Mouse (Mus musculus) large intestine, adult 2 months (tissue): ENCODE results near the gene Alpk3. TPM values are rescaled to one million over a fixed set of nuclear protein-coding genes. Genes with fewer than 3 reads are reported as not detected.

Experiments used
- DNase-seq: peaks from one replicate; pipeline ENCODE4 v3.0.0-alpha.2; 2012; ENCODE audit warnings: low read depth, low spot score
- WGBS: fragments of 180-500 bp; shearing (Covaris S2); methylation state at CpG from one replicate; pipeline ENCODE4 v1.1.7; 2018; 5-methylcytosine and 5-hydroxymethylcytosine counted together
- polyA plus RNA-seq: library from polyadenylated mRNA; depleted of rRNA; stranded (reverse); fragments of >200 nt; gene quantifications from 2 replicates; pipeline ENCODE4 v1.2.3, GENCODE M21; 2012

The Alpk3 gene
- polyA plus RNA-seq, 1 experiment = 0.01 TPM

DNA sequence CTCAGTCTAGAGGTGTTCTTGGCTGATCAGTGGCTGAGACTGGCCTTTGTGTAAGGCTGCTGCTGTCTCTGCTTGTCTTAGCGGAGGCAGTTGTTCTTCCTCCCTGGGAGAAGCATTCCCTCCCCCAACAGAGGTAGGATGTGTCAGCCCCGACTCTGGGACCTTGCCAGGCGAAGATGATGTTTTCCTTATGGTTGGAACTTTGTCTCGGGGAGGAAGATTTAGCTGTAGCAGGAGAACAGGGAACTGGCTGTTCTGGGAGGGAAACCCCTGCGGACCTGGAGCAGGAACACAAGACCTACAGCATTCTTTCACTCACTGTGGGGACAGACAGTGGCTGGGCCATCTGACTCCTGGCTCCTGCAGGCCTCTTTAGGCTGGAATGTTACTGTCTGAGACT, 15.1 kb downstream of the Alpk3 start:
- WGBS = 33% methylated on average over 5 of the region's 5 CpGs
- no peak for DNase-seq

DNA sequence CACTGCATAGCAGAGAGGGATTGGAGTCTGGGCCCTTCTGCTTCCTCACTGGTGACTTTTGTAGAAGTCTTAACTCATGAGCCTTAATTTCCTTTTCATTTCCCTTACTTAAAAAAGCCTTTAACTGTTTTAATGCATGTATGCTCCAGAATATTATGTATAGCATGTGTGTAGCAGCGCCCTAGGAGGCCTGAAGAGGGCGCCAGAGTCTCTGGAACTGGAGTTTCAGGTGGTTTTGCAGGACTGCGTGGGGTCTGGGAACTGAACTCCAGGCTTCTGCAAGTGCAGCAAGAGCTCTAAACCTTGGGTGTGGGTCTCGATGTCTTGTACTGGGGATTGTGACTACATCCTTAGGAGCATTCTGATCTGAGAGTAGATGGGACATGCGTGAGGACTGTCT, 15.9 kb downstream of the Alpk3 start:
- WGBS = 93% methylated on average over 5 of the region's 5 CpGs

DNA sequence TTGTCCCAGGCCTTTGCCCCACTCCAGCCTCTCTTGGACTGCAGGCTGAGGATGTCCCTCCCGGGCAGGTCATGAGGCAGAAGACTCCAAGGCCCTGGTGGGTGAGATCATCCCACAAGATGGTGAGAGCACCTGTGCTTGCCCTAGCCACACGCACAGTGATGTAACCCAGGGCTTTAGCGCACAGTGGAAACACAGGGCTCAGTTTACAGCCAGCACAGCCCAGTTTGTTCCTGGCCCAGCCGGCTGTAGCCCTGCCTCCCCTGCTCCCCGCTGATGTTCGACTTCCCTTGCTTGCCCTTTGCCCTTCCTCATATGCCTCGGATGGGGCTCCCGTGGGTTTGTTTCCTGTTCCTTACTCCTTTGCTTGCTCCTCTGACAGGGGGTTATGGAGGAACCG, 17.1 kb downstream of the Alpk3 start:
- no peak for DNase-seq

More for the DNA sequence above, 15.9 kb downstream of the Alpk3 start:
- no peak for DNase-seq

DNA sequence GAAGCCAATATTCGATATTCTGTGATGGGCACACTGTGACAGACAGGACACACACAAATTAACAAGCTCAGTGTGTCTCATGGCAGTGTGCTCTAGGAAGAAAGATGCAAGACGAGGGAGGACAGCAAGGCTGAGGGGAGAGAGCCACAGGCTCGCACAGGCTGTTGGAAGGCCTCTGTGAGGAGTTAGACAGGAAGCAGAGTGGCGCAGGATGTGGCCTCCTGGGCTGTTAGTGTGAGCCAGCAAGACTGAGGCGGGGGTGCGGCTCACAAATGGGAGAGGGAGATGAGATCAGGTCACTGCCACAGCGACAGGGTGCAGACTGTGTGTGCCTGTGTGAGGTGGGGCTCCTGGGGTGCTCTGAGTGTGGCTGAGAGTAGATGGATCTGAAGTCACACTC, 17.9 kb downstream of the Alpk3 start:
- DNase-seq = no peak
- 43% methylated on average over 7 of the region's 7 CpGs for WGBS

More for the DNA sequence above, 17.1 kb downstream of the Alpk3 start:
- 15% methylated on average over 9 of the region's 9 CpGs for WGBS

DNA sequence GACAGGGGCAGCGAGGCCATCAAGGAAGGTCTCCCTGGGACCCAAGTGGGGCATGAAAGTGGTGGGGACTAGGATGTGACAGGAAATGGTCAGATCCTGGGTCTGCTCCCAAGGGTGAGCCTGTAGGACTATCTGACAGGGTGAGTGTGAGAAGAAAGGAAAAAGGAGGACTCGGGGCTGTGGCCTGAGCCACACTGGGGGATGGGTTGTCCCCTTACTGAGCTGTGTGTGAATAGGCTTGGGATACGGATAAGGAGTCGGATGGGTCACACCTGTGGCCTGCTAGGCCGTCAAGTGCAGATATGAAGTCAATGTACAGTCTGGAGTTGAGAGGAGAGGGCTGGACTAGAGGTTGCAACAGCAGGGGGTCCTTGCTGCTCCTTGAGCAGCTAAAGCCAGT, 18.3 kb downstream of the Alpk3 start:
- WGBS = 92% methylated on average over 5 of the region's 5 CpGs
- DNase-seq = no peak

DNA sequence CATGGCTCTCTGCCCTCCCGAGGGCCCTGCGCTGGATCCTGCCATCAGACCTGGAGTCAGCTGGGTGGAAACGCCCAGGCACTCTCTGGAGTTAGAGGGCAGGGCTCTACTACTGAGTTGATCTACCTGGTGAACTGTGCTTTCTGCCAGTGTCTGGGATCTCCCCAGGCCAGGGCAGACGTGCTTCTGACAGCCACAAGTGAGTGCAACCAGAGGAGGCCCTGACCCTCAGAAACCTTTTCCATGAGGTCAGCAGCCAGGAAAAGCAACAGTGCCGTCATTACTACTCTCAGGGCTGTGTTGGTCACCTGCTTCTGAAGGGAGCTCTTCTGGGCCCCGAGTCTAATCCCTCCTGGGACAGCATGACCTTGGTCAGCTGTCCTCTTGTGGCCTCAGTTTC, 19.6 kb downstream of the Alpk3 start:
- DNase-seq = no peak
- 53% methylated on average over 6 of the region's 6 CpGs for WGBS

DNA sequence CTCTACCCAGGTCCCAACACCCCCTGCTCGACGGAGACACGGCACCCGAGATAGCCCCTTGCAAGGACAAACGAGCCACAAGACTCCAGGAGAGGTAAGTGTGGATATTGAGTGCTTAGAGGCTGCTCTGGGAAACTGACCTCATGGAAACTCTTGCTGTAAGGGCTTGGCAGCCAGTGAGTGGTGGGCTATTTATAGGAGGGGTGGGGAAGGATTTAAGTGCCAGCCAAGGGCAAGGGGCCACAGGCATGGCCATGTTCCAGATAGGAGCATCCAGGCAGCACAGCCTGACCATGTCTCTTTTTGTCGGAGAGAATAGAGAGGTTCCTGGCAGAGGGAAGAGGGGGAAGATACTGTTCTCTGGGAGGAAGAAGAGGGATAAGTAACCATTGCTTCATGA, 21.3 kb downstream of the Alpk3 start:
- 75% methylated on average over 6 of the region's 6 CpGs for WGBS
- DNase-seq = no peak

DNA sequence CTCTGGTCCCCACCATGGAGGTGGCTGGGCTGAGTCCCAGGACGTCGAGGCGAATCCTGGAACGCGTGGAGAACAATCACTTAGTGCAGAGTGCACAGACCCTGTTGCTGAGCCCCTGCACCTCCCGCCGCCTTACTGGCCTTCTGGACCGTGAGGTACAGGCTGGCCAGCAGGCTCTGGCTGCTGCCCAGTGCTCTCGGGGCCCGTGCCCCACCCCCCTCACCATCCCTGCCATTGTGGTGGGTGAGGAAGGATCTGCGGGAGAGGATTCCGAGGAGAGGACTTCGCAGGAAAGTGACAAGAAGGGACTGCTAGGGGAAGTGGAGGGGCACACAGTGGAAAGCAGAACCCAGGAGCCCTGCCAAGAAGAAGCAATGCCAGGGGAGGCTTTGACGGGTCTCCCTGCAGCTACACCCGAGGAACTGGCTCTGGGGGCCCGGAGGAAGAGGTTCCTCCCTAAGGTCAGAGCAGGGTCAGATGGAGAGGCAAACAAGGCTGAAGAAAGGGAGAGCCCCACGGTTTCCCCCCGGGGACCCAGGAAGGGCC, 36.1 kb downstream of the Alpk3 start:
- WGBS = 60% methylated on average over 18 of the region's 18 CpGs
- DNase-seq = no peak

DNA sequence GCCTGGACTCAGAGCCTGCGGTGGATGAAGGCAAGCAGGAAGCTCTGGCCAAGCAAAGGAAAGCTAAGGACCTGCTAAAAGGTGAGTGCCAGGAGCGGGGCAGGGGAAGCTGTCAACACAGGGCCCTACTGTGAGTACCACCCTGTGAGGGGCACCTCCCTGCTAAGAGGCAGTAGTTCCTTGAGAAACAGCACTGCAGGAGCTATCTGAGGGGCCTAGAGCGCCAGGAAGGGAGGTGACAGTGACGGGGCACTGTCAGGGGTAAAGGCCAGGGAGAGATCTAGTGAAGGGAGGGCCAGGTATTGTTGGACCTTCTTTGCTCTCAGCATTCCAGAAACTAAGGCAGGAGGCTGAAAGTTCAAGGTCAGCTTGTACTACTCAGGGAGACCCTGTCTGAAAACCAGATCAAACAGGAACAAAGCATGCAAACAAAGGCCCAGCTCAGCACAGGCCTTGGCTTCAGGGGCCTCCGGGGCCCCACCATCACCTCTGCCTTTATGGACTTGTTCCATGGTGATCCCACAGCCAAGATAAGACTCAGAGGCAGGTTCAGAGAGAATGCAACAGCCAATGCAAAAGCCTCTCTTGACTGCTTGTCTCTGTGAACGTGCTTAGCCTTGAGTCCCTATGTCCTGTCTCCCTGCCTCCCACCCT, 36.8 kb downstream of the Alpk3 start:
- no peak for DNase-seq
- WGBS = 67% methylated on average over 6 of the region's 6 CpGs

DNA sequence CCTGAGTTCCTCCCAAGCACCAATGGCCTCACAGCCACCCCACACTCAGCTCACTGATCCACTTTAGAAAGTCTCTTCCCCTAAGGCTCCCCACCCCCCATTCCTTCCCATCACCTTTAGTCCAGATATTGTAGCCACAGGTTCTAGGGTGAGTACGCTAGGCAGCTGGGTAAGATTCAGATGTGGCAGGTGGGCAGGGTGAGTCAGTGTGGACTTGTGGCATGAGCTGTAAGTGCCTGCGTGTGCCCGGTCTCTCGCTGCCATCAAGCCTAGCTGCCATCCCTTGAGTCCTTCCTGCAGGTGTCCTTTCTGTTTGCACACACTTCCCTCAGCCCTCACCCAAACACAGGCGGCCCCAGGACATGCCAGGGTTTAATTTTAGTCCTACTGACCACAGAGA, 42.9 kb downstream of the Alpk3 start:
- DNase-seq = no peak
- WGBS = 55% methylated on average over 5 of the region's 5 CpGs

DNA sequence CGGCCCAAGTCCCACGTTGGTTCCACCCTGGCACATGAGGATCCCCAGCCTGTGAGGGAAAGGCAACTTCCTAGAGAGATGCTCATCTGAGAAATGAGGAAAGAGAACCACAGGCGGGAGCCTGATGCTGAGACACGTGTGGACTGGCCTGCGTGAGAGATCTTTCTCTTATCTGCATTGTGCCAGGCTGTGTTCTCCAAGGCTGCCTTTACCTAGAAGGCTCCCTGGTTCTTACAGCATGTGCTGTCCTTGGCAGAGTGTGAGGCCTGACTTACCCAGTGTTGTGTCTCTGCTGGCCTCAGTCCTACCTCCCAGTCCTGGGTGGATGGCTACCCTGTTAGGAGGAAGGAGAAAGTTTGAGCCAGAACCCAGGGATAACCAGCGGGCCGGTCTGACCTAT, 45.5 kb downstream of the Alpk3 start:
- DNase-seq = no peak
- 93% methylated on average over 7 of the region's 7 CpGs for WGBS

DNA sequence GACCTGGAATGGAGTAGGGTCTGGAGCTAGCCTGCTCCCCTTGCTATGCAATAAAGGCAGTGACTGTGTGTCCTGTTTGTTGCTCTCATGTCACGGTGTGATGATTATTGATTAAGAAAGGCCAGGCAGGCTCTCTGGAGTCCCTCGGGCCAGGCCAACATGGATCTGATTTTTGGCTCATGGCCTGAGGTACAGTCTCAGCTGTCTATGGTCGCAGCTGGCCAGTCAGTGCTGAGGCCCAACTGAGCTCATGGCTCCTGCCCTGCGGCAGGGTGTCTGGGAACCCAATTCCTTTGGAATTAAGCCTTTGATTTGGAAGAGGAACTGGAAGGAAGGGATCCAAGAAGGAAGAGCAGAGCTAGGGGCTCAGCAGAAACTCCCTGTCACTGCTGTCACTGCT, 48.1 kb downstream of the Alpk3 start:
- DNase-seq = no peak
- WGBS = 60% methylated on average over 4 of the region's 4 CpGs

DNA sequence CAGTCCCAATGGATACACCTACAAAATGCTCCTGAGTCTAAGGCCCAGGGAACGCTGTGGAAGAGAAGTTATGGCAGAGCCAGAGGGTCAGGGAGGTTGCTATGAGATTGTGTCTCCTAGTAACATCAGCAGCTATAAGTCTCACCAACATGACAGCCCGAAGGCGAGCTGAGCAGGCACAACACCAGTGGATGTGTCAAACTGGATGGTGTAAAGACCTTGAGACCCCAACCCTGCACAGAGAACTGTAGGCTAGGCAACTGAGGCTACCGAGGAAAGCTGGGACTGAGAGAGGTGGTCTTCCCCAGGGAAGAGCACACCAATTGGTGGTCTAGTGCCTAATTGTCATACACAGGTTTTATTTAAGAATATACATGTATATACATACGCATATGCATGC, 50.8 kb downstream of the Alpk3 start:
- DNase-seq = no peak
- WGBS = 86% methylated on average over 5 of the region's 5 CpGs

DNA sequence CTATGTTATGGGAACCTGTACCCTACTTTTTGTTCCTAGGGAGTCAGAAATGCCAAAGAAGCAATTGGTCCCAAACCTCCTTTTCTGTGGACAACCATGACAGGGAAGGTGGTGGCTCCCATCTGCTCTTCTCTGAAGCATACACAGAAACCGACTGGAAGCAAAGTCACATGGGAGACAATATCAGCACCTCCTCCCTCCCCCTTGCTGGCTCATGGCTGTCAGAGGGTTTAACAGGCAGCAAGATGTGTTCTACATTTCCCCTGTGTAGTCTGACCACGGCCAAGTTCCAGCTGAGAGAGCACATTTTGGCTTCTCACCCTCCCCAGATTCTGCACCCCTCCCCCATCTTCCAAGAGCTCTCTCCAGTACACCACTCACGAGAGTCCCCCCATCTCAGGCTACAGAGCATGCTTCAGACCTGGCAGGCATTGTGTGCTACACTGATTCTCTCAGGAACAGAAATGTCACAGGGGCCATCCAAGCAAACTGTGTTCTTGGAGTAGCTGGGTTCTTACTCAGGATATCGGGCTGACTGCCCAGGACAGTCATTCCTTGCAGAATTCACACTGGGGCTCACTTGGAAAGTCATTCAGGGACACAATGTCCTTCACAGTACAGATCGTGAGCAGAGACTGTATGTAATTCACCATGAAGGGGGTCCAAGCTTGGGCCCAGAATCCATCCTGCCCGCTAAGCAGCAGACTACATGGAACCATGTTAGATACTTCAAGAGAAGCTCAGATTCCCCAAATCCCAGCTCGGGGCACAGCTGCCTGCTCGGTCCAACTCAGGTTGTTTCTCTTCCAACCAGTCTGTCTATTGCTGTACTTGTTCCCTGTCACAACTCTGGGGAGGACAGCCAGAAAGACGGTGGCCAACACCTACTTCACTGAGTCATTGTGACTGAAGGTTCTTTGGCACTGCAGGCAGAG, 52.6 kb downstream of the Alpk3 start:
- no peak for DNase-seq
- WGBS = 53% methylated on average over 9 of the region's 9 CpGs

DNA sequence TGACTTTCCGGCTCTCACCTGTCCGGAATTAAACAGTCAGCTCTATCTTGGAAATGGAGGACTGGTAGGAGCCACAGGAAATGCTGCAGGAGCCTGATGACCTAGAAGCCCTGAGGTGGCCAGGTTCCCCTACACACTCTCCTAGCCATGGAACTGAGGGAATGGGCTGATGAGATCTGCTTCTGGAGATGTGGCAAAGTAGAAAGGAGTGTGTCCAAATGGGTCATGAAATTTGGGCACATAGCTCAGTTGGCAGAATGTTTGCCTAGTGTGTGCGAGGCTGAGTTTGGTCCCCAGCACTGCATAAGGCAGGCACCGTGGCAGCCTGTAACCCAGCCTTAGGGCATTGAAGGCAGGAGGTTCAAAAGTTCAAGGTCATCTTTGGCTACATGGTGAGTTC, 53.4 kb downstream of the Alpk3 start:
- WGBS = 76% methylated on average over 4 of the region's 4 CpGs
- no peak for DNase-seq

DNA sequence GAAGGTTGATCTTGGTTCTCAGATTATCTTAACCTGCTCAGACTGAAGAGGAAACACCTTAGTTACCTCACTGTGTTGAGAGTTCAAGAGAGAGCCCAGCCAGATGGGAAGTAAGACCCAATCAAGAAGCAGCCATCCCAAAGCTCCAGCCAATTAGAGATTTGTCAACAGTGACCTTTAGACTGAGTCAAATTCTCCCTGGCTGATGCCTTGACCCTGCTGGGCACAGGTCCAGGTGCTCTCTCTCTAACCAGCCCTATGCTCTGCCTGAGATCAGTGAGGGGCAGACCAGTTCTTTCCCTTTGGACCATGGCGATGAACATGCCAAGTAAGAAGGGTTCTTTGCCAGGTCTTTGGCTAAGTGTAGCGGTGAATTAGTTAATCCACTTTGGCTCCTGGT, 54.3 kb downstream of the Alpk3 start:
- WGBS = 94% methylated on average over 2 of the region's 2 CpGs

DNA sequence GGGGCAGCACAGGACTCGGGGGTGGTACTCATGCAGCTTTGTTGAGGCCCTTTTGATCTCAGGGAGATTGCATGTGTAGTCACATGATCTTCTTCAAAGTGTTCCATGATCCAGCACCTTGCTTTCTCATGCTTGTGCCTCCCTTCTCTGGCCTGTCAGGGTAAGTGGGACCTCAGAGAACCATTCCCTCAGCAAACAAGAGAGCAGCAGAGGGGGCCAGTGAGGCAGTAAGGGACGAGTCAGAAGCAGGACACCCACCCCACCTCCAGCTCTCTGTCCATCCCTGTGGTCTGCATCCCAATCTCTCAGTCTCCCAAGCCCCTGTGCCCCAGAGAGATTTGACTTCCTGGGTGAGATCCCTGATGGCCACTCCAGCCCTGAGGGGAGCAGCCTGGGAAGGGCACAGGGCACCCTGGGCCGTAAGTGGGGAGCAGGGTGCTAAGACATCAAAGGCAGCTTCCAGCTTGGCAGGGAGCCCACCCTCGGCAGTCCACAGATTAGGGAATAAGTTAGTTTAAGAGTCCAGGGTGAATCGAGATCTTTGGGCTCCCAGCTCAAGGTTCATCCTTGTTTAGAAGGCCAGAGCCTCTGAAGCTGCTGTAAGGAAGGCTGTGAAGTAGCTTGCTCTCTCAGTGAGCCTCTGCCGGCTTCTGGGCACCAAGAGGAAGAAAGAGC, 55.4 kb downstream of the Alpk3 start:
- WGBS = 20% methylated on average over 6 of the region's 6 CpGs
- DNase-seq = no peak

More for the DNA sequence above, 54.3 kb downstream of the Alpk3 start:
- DNase-seq = no peak

DNA sequence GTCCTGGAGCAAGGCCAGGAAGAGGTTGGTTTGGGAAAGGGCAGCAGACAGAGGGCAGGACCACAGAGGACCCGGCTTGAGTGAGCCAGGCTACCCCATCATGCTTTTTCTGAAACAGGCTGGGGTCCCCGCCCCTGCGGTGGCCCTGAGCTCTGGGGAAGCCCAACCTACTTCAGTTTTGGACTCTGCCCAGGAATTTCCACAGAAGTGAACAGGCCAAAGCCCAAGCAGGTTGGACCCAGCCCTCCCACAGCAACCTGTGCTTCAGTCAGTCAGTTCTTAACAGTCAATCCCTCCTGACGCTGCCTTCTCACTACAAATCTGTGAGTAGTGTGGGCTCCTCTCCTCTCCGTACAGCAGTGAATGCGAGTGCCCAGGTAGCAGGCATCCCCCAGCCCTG, 57.2 kb downstream of the Alpk3 start, which contains the start of gene Slc28a1:
Slc28a1 (plus strand) TSS at position 245 of the 400 bp plus-strand sequence.
- 44% methylated on average over 6 of the region's 6 CpGs for WGBS
- DNase-seq = no peak

DNA sequence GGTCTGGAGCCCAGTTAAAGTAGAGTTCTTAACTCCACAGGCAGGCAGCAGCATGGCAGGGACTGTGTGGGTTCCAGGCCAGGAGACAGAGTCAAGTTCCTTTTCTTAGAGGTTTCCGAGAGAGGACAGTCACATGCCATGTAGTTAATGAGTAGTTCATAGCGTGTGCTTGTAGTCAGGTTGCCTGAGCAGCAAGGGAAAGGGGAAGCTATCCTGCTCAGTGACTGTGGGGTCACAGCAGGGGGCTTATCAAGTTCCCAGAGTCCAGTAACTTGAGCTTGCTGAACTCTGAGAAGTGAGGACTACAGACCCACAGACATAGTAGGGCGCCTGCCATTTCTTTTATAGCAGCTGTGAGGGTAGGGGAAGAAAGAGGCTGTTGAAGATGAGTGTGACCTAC, 63.7 kb downstream of the Alpk3 start:
- no peak for DNase-seq
- 72% methylated on average over 3 of the region's 3 CpGs for WGBS

DNA sequence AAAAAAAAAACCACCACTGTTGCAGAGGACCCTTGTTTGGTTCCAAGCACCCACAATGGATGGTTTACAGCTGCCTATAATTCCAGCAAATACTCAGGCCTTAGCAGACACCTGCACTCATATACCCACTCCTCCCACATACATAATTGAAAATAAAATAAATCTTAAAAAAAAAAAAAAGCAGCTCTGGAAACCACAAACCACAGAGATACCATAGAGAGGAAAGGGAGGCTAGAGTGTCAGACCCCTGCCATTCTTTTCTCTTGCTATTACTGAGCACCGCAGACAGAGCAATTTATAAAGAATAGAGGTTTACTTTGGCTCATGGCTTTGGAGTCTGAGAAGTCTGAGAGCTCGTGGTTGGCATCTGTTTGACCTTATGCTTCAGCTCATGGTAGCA, 65.4 kb downstream of the Alpk3 start:
- no peak for DNase-seq
- WGBS = 68% methylated on average over 2 of the region's 2 CpGs
